Mouse (Mus musculus): ENCODE measurements around the gene Dhrs7b. TPM values are rescaled to one million over a fixed set of nuclear protein-coding genes. Genes with fewer than 3 reads are reported as not detected.
"Not testable (repeated sequence)": the region's sequence is repeated elsewhere in the genome, so short reads cannot be mapped to it uniquely, and the experiment has no call there.

Dhrs7b gene
- total RNA-seq, 2 experiments from 2014 or later = 23.5 to 24.3 TPM

DNA sequence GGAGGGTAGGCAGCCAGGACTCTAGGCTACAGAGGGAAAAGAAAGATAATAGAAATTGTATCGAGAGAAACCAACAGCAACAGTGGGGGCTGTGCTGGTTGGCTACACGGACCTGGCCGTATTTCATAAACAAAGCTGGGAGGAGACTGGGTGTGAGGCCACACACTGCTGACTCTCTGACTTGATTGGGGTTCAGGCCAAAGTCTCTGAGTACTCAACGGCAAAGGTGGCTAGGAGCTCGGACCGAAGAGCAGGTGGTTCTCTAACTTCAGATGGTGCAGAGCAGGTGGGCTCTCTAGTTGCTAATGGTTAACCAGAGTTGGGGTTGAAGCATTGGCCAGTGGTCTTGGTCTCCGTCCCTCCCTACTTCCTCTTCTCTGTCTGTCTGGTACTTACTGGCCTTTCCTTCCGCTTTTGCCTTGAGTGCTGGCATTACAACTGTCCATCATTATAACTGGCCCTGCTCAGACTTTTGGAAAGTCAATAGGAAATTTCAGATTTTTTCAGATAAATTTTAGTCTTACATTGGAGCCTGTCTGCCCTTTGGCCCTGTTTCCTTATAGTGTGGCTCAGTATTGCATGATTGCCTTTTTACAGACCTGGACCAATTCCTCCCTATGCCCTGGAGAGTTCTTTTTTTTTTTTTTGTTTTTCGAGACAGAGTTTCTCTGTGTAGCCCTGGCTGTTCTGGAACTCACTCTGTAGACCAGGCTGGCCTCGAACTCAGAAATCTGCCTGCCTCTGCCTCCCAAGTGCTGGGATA, 7.4 kb downstream of the Dhrs7b start:
- no peak for DNase-seq (ENCODE audit: low spot score in 2 of 2)

- no peak for DNase-seq (ENCODE audit: low spot score in 2 of 2)
Measured at GRCm38 (mm10) chr11:60841467-60842200, 11.2 kb downstream of the Dhrs7b start.

DNA sequence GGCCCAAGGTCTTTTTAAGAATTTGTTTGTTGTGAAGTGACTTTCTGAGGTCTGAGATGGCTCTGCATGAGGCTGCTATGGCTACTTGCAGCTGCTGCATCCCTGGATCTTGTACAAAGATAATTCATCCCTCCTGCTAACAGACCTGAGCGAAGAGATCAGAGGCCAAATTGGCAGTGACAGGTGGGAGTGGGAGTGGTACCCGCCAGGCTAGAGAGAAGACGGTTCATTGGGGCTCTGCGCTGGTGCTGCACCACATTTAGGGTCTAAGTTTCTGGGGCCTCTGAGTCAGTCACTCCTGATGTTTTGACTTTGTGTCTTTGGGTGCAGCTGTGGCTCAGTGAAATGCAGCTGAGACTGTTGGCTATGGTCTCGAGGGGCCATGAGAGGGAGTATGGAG, 13.0 kb downstream of the Dhrs7b start:
- DNase-seq (ENCODE audit: low spot score in 2 of 2) = no peak

- no peak for DNase-seq (ENCODE audit: low spot score in 2 of 2)
Measured at GRCm38 (mm10) chr11:60845415-60845814, 15.0 kb downstream of the Dhrs7b start.

GRCm38 (mm10) chr11:60856587-60856986, 26.2 kb downstream of the Dhrs7b start:
- DNase-seq (ENCODE audit: low spot score in 2 of 2) = no peak

GRCm38 (mm10) chr11:60861993-60862392, 31.6 kb downstream of the Dhrs7b start:
- no peak for DNase-seq (ENCODE audit: low spot score in 2 of 2)

GRCm38 (mm10) chr11:60863196-60863595, 32.8 kb downstream of the Dhrs7b start:
- DNase-seq (ENCODE audit: low spot score in 2 of 2) = no peak

DNA sequence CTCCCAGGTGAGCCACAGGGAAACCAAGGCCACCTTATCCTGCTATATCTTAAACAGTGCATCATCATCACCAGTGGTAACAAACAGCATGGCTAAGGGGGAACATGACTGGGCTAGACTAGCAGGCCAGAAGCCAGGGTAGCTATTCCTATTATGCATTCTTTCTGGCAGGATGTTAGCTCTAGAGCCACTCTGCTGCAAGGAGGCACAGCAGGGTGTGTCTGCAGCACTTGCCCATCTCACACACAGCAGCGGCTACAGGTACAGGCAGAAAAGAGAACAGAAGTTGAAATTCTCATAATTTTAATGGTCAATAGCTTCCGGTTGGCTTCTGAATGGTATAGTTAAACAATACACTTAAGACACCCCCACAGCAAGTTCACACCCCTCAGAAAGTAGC, 33.7 kb downstream of the Dhrs7b start:
- no peak for DNase-seq (ENCODE audit: low spot score in 2 of 2)

GRCm38 (mm10) chr11:60864916-60865315, 34.5 kb downstream of the Dhrs7b start:
- no peak for DNase-seq (ENCODE audit: low spot score in 2 of 2)

DNA sequence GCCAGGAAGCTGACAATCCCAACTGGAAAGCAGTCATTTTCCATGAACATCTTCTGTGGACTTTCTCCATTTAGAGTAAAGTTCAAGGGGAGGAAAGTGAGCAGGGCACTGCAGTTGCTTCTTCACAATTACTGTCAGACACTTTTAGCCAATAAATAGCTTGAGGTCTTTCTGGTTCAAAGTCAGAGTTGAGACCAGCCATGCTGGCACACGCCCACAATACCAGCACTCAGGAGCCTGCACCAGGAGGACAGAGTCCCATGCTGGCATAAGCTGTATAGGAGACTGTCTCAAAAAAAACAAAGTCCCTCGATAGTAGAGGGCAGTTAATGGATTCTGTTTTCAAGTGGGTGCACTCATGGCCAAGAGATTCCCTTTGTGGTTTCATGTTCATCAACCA, 35.6 kb downstream of the Dhrs7b start:
- DNase-seq (ENCODE audit: low spot score in 2 of 2) = no peak

- DNase-seq (ENCODE audit: low spot score in 2 of 2) = no peak
Measured at GRCm38 (mm10) chr11:60867456-60867855, 37.0 kb downstream of the Dhrs7b start.

DNA sequence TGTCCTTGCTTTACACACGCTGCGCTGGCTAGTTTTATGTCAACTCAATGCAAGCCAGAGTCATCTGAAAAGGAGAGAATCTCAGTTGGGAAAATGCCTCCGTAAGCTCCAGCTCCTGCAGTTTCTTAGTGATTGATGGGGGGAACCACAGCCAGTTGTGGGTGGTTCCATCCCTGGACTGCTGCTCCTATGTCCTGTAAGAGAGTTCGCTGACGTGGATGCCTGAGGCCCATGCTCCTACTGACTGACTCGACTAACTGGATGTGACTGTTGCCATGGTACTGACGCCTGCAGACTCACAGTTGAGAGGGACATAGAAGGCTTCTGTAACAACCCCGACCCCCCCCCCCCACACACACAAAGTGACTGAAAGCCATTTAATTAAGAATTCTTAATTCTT, 37.5 kb downstream of the Dhrs7b start:
- no peak for DNase-seq (ENCODE audit: low spot score in 2 of 2)

DNA sequence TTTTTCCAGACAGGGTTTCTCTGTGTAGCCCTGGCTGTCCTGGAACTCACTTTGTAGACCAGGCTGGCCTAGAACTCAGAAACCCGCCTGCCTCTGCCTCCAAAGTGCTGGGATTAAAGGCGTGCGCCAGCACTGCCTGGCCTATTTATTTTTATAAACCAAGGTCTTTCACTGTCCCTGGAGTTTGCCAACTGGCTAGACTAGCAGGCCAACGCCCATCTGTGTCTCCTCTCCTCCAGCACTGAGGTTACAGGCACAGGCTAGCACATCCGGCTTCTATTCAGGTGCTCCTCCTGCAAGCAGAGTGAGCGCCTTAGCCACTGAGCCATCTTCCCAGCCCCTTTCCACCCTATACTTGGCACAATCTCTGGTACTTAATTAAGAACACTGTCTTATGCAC, 39.0 kb downstream of the Dhrs7b start:
- not testable (repeated sequence) for DNase-seq (ENCODE audit: low spot score in 2 of 2)

DNA sequence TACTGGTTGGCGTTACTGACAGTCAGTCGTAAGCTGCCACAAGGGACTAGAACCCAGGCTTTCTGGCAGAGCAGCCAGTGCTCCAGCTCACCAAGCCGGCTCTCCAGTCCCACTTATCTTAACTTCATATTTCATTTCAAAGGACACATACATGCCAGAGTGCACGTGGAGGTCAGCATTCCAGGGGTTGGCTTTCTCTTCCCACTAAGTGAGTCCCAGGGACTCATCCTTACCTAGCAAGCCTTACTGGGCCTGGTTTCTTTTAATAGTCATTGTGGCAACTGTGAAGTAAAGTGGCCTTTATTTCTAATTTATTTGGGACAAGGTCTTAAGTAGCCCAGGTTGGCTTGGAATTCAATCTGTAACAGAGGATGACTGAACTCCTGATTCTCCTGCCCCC, 41.0 kb downstream of the Dhrs7b start:
- no peak for DNase-seq (ENCODE audit: low spot score in 2 of 2)

- DNase-seq (ENCODE audit: low spot score in 2 of 2) = no peak
Measured at GRCm38 (mm10) chr11:60873101-60873500, 42.7 kb downstream of the Dhrs7b start.

GRCm38 (mm10) chr11:60878056-60878612, 47.7 kb downstream of the Dhrs7b start:
- DNase-seq (ENCODE audit: low spot score in 2 of 2) = peak in 1 of 2 experiments; percentile 26

DNA sequence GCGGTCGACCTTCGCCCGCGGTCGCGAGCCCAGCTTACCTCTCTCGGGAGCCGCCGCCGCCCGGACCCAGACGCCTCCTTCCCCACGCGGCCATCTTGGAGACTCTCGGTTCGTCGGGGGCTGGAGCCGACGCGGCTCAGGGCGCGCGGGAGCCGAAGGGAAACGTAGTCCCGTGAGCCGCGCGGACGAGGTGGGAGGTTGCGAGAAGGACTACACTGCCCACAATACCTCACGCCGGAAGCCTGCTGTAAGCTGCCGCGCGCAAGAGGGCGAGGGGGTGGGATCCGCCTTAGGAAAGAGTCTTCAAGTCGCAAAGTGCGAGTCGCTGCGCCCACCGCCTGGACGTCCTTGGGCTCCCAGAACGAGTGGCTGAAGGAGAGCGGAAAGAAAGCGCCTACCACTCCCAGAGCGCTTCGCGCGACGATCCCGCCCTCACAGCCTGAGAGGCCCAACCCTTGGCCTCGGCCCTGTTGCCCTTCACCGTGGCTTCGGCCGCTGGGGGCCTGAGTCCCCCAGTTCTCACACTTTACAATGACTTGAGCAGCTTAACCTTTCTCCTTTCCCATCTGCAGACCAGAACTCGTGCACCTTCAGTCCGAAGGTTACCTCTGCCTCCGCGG, 48.4 kb downstream of the Dhrs7b start, which contains the start of gene Tmem11:
TSS of gene Tmem11 (minus strand) at position 598 of the 620 bp plus-strand sequence.
- peak; percentile 83 to 90 for DNase-seq (ENCODE audit: low spot score in 2 of 2)

GRCm38 (mm10) chr11:60879423-60879822, 49.0 kb downstream of the Dhrs7b start:
- DNase-seq (ENCODE audit: low spot score in 2 of 2) = no peak

GRCm38 (mm10) chr11:60880559-60880958, 50.1 kb downstream of the Dhrs7b start:
- no peak for DNase-seq (ENCODE audit: low spot score in 2 of 2)

GRCm38 (mm10) chr11:60882386-60882785, 52.0 kb downstream of the Dhrs7b start:
- DNase-seq (ENCODE audit: low spot score in 2 of 2) = no peak

- not testable (repeated sequence) for DNase-seq (ENCODE audit: low spot score in 2 of 2)
Measured at GRCm38 (mm10) chr11:60886986-60887385, 56.6 kb downstream of the Dhrs7b start.

GRCm38 (mm10) chr11:60889861-60890260, 59.4 kb downstream of the Dhrs7b start:
- no peak for DNase-seq (ENCODE audit: low spot score in 2 of 2)
